Mouse (Mus musculus) brain, embryonic 14.5 days (tissue): ENCODE results near the gene Cerk.

Source experiments
- CTCF ChIP-seq: fragments of 200-500 bp; IDR thresholded peaks from 2 replicates; pipeline ENCODE4 v1.5.1; 2012; ENCODE audit warnings: inconsistent platforms, mild to moderate bottlenecking, moderate library complexity, borderline replicate concordance; ENCODE audit not compliant: insufficient read depth, insufficient read length; ENCODE audit errors: extremely low read depth
- POLR2A ChIP-seq: fragments of 200-500 bp; IDR thresholded peaks from 2 replicates; pipeline ENCODE4 v1.6.1; 2012; ENCODE audit warnings: mild to moderate bottlenecking, inconsistent platforms, borderline replicate concordance; ENCODE audit not compliant: poor library complexity, insufficient read depth, insufficient read length, severe bottlenecking; ENCODE audit errors: extremely low read depth

DNA sequence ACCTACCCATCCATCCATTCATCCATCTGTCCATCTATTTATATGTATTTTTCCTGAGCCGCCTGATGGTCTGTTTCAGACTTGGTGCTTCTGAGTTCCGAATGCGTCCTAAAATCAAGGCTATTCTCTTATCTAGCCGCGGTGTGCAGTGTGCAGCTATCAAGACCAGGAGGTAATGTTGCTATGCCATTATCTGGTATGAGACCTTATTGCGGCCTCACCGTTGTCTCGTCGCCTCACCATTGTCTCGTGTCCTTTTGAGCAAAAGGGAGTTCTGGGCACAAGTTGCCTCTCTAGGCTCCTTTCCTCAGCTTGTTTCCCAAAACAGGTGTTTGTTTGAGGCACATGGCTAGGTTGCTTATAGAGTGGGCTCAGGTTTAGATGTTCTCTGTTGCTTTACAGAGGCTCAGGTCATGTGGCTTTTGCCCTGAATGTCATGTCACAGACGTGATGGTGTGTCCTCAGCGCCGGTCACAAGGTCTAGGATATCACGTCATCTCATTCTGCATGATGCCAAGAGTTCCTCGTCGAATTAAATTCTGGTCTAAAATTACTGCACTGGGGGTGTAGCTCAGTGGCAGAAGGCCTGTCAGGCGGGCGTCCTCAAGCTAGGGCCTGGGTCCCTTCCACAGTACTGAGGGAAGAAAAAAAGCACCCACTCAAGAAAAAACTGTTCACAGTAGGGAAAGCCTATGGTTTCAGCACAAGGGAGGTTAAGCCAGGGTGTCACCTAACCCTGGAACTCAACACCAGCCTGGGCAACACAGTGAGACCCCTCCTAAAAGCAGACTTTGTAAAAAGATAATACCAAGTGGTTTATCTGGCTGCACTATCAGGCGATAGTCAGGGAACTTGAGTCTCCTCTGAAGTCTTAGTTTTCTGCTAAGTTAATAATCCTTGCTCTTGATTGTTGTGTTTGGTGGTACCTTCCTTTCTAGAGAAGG, 81.3 kb downstream of the Cerk start:
- TF ChIP-seq CTCF (no peak), POLR2A (no peak)
